Mouse (Mus musculus): Measurements from ENCODE around the gene Lepr. TPM values are rescaled to one million over a fixed set of nuclear protein-coding genes. Genes with fewer than 3 reads are reported as not detected.

Lepr gene
- total RNA-seq (2021), result 1 to 10 TPM; 3.7 to 3.8 TPM

DNA sequence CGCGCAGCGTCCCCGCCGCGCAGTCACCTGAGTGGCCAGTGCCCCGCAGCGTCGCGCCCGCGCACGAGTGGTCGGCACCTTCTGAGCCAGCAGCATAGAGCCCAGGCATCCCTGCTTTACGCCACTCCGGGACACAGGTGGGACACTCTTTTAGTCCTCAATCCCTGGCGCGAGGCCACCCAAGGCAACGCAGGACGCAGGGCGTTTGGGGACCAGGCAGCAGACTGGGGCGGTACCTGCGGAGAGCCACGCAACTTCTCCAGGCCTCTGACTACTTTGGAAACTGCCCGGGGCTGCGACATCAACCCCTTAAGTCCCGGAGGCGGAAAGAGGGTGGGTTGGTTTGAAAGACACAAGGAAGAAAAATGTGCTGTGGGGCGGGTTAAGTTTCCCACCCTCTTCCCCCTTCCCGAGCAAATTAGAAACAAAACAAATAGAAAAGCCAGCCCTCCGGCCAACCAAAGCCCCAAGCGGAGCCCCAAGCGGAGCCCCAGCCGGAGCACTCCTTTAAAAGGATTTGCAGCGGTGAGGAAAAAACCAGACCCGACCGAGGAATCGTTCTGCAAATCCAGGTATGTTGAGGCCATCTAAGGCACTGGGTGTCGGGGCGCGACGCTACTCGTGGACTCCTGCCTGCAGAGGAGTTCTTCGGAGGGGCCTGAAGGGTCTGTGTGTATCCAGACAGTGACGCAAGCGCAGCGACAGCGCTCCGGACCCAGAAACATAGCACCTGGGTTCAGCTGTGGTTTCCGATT is at the start of gene Lepr:
Gene Lepr, plus strand, starts transcription at position 38 of the 755 bp plus-strand sequence.
- intact Hi-C loops (cut with DNase I), result no loop called here
- DNase-seq (ENCODE audit: low spot score in 2 of 2), result peak in 1 of 2 experiments; percentile 3

DNA sequence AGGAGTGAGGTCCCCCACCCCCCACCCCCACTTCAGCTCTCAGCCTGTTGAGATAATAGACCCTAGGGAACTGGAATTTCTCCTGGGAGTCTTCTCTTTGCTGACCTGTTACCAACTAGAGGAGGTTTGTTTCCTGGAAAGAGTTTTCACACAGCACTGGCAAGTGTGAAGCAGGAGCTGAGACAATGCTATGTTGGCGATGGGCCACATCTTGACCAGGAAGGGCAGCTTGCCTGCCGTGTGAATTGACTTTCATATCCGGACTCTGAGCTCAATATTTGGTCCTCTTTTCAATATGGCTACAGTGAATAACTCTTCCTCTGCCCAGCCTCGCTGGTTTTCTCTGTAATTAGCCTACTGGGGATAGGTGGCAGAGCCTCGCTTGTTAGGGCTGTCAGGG is 48.0 kb upstream of the Lepr start:
- no peak for DNase-seq (ENCODE audit: low spot score in 2 of 2)
- intact Hi-C loops (cut with DNase I), result loop anchor here (10.0 kb wide), 1 partner anchor 986 kb away; no protein-coding TSS in a partner anchor

DNA sequence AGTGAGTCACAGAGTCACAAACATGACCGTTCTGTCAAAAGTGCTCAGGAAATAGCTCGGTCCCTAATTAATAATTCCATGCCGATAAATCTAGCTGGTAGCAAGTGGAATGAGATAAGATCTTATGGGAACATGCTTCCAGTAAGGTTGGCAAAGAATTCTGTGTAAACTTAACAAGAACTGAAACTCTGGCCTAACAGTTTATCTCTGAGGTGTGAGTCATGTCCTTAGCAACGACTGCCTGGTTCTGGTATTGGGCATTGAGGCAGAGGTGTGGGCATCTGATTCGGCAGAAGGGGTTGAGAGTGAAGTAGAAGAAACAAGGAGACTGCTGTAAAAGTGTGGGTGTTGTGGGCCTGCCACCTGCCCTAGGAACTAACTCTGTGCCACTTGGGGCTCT is 47.4 kb upstream of the Lepr start:
- intact Hi-C loops (cut with DNase I), result loop anchor here (10.0 kb wide), 1 partner anchor 985 kb away; no protein-coding TSS in a partner anchor
- no peak for DNase-seq (ENCODE audit: low spot score in 2 of 2)

DNA sequence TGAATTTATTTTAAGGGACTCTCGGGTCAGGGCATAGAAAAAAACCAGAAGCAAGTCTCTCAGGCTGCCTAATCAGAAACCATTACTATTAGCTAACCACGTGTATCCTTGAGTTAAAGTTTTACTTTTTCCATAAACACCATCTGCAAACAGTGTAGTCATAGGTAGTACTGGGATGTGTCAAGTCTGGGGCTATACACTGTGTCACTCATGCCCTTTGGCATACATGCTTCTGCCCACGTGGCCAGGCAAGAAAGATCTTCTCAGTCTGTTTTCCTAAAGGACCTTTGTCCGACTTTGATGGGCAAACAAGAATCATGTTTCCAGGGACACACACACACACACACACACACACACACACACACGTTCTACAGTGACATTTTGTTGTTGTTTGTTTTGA is 42.4 kb upstream of the Lepr start:
- no peak for DNase-seq (ENCODE audit: low spot score in 2 of 2)
- intact Hi-C loops (cut with DNase I), result no loop called here

DNA sequence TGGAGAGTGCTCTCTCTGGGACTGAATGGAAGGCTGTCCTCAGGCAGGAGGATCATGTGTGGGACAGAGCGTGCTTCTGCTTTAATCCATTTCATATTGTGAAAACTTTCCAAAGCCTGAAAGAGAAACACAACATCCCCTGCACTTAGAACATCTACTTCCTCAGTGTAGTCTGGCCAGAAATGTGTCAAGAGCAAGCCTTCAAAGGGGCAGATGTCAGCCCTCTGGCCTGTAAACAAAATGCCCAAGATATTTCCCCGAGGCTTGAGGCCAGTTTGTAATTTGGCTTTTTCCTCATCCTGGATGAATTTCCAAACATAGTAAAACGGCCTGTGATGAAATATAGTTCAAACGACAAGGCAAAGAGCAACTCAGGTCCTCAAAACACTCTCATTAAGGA is 41.5 kb upstream of the Lepr start:
- DNase-seq (ENCODE audit: low spot score in 2 of 2), result no peak
- intact Hi-C loops (cut with DNase I), result no loop called here

DNA sequence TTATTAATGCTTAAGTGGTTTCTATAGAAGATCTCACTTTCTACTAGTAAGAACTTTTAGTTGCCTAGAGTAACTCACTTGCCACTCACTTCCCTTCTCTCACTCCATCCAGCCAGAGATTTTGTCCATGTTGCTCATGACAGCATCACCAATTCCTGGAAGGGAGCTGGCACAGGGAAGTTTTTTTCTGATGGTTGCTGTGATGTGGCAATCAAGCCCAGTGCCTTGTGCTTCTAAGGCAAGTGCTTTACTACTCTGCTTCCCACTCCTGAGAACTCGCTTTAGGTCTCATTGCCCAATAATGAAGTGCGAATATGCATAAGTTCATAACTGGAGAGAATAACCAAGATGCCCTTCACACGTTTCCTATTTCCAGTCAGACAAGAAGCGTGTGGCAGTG is 34.6 kb upstream of the Lepr start:
- DNase-seq (ENCODE audit: low spot score in 2 of 2), result no peak
- intact Hi-C loops (cut with DNase I), result no loop called here

DNA sequence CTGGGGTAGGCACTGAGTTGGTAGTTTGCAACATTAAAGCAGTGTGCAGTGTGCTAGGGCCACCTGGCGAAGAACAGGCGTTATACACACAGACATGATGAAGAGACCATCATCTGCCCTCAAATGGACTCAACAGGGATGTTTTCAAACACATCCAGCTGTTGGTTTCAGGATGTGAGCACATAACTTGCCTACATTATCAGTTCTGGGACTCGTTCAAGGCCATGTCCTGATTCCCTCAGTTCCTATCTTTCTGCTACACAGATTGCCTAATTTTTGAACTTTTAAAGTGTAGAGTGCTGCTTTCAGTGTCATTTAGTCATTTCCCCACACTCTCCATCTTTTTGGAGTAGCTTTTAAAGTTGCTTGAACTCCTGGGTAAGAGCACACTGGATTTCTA is 34.1 kb upstream of the Lepr start:
- no peak for DNase-seq (ENCODE audit: low spot score in 2 of 2)
- intact Hi-C loops (cut with DNase I), result no loop called here

DNA sequence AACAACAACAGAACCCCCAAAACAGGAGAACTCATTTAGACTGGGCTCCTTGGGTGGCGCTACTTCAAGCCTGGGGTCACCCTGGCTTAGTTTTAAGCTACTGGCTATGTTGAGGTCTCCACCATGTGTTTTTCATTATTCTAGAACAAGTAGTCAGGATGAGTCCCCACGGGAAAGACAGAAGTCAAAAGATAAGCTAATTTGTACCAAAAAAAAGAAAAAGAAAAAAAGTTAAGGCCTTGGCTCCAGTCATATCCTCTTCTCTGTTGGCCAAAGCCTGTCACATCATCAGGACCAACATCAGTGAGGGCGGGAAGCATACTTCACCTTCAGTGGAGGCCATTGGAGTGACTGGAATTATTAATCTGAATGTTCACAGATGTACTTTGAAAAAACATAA is 32.4 kb upstream of the Lepr start:
- DNase-seq (ENCODE audit: low spot score in 2 of 2), result no peak
- intact Hi-C loops (cut with DNase I), result no loop called here

DNA sequence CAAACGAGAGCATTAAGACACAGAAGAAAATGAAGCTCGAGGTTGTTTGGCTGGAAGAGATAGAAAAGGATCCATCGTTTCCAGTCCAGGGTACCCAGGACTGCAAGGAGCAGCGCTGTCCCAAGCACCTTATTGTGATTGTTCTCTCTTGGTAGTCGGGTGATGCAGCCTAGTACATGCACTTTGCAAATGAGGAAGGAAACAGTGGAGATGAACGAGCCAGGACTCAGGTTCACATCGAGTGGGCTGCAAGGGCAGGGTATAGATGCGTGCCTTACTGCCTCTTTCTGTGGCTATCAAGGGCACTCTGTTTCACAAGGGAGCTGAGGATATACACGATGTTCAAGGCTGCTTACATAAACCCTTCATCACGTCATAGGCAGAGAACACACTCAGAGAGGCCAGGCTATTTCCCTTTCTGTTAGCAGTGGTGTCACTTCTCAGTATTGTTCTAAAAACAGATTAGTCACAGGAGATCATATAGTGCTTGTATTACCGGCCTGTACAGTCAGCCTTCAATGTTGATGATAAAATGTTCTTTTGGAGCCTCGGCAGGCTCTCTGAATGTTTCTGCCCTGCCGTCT is 30.9 kb upstream of the Lepr start:
- DNase-seq (ENCODE audit: low spot score in 2 of 2), result no peak
- intact Hi-C loops (cut with DNase I), result no loop called here

DNA sequence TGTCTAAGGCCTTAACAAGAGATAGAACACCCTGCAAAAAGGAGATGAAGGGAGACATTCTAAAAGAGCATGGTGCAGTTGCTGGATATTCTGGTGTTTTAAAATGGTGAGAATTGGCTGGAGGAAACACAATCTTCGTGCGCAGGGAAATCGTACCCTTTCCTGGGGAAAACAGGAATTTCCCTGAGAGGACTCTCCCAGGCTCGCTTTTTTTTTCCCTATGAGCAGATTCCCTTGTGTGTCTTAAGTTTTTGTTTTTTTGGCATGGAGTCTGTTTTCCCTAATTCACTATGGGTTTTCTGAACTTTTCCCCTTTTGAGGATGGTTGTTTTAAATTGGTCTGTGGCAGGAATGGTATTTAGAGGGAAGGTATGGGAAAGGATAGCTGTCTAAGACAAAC is 28.0 kb upstream of the Lepr start:
- DNase-seq (ENCODE audit: low spot score in 2 of 2), result no peak
- intact Hi-C loops (cut with DNase I), result no loop called here

DNA sequence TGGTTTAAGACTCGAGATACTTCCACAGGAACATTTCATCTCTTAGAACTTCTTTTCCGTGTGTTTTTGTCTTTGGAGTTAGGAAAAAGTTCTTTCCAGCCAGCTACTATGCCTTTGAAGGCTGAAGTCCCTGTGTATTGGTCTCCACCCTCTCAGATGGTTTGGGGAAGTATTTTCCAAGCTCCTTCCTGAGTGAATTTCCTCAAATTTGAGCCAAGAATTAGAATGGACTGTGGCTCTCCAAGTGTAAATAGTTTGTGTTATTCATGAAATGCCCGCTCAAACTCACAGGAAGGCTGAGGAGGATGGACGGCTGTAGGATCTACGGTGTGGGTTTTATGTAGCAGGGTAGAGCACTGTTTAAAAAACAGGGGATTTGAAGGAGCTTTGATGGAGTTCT is 27.6 kb upstream of the Lepr start:
- no peak for DNase-seq (ENCODE audit: low spot score in 2 of 2)
- intact Hi-C loops (cut with DNase I), result no loop called here

DNA sequence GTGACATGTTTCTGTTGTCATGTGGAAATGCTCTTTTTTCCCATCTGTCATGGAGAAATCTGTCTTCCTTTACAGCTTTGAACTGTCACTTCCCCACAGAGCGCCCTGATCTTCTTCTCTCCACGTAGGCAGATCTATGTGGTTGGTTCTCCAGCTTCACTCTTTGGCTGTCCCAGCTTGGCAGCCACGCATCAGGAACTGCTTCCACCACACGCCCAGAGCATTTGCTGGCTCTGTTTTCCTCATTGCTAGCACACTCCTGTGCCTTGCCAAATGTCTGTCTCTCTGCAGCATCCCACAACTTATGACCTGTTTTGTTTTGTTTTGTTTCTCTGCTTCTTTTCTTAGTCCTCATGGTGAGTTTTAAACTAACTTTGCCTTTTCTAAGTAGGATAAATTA is 24.3 kb upstream of the Lepr start:
- DNase-seq (ENCODE audit: low spot score in 2 of 2), result peak; percentile 20 to 72
- intact Hi-C loops (cut with DNase I), result no loop called here

DNA sequence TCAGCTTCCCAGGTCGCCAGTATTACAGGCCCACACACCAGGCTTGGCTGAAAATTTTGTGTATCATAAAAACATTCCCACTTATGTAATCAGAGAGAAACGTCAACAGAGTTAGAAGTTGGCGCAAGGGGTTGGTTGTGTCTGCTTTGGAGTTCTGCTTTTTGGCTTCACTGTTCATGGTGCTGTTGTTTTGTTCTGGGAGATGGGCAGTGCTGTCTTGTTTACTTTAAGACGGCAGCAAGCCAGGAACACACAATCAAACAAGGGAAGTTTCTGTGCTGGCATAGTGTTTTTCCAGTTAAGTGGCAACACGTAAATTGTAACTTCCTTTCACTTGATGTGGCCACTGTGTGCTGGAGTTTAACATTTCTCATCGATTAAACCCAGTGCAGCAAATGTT is 22.7 kb upstream of the Lepr start:
- DNase-seq (ENCODE audit: low spot score in 2 of 2), result no peak
- intact Hi-C loops (cut with DNase I), result no loop called here

DNA sequence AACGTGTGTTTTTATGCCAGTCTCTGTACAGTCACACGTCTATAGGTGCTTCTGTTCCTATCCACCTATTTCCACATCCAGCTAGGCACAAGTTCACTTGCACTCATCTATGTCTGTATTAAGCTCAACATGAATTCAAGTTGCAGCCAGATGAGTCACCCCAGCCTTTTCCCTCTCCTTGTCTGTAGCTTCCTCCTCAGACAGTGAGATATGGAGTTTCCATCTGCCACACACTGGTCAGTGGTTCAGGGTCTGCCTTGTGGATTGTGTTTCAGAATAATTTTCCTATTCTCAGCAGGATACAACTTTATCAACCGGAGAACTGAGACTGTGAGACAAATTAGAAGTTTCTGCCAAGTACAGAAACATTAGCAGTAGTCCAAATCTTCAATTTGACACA is 20.0 kb upstream of the Lepr start:
- intact Hi-C loops (cut with DNase I), result no loop called here
- peak in 1 of 2 experiments; percentile 33 for DNase-seq (ENCODE audit: low spot score in 2 of 2)

DNA sequence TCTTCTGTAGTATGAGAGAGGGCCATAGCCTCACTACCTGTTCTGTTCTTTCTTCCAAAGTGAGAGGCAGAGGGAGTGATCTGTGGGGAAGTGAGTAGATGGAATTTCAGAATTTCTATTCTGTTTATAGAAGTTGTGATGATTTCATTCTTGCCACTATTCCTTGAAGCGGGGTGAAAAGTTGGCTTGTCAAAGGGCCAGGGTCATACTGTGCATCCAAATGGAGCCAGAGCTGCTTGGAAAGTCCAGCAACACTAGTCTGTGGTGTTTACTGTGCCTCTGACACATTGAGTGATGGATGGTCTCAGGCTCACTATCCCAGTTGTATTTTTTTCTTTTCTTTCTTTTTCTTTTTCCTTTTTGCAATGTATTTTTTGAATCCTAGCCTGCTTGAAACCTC is 17.8 kb upstream of the Lepr start:
- DNase-seq (ENCODE audit: low spot score in 2 of 2), result no peak
- intact Hi-C loops (cut with DNase I), result no loop called here

DNA sequence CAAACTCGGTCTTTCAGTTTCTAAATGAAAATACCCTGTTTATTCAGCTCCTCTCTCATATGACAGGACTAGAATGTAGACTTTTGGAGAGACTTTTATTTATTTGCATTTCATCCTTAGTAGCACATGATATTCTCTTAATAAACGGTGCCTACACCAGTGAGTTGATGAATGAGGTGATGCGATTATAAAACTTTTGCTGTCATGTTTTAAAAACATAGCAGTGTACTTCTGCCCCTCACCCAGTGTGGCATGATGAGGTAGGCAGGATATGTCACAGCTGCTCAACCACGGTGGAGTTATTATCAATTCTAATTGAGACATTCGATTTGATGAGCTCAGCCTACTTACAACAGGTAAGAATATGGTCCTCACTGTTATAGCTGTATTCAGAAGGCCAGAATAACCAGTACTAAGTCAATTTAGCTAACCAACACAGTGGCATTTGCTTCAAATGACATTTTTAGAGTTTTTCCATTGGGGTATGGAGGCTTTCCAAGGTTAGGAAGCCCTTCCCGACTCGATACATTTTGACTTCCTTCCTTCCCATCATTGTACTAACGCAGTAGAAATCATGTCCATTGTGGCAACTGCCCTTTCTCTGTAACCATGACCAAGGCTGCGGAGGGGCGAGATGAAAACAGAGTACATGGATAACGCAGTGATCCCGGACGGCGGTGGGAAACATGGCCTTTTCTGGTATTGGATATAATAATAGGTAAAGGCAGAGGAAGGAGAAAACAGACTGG is 16.1 kb upstream of the Lepr start:
- no peak for DNase-seq (ENCODE audit: low spot score in 2 of 2)

DNA sequence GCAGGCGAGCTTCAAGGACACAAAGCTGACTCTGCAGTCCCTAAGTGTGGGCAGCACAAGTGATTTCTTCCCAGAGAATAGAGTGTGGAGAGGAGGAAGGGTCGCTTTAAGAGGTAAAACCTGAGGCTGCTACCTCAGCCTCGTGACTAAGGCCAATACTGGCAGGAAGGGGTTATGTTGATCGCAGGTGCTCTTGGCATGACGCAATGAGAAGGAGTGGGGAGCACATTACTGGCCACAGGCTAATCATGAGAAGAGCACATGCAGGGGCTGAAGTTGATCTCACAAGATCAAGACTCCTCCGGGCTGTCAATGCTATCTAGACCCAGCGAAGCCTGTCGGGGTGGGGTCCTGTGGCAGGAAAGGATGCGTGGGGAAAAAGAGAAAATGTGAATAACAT is 11.9 kb upstream of the Lepr start:
- intact Hi-C loops (cut with DNase I), result no loop called here
- DNase-seq (ENCODE audit: low spot score in 2 of 2), result no peak

More for the DNA sequence above, 16.1 kb upstream of the Lepr start:
- intact Hi-C loops (cut with DNase I), result no loop called here

DNA sequence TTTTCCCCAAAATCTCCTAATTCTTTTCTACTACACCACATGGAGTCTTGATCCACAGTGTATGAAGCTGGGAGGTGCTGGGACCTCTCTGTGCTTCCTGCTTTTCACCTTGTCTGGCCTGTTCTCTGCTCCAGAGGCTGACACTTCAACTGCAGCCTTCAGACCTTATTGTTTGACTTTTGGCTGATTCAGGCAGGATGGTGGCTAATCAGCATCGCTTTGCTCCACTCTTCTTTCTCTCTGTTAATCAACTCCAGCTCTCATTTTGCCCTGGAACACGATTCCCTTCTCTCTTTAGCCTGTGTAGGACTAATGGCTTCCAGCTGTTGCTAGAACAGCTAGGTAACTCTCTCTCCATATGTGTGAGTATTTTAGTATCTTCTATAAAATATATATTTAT is 10.0 kb upstream of the Lepr start:
- intact Hi-C loops (cut with DNase I), result no loop called here
- DNase-seq (ENCODE audit: low spot score in 2 of 2), result no peak

DNA sequence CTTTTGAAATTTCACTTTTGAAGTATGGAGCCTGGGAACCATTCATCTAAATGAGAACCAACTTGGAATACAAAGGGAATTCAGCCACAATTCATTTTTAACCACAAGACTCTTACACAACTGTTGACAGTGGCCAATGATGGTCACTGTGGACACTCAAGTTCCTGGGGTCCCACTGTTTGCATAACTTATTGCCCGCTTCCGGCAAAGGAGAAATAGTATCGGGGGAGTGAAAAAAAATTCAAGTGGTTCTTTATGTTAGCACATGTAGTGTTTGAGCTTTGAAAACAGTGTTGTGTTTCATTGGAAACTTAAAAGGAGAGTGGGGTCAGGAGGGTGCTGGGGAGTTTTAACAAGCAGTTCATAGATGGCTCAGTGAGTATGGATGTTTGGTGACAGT is 9.3 kb upstream of the Lepr start:
- no peak for DNase-seq (ENCODE audit: low spot score in 2 of 2)
- intact Hi-C loops (cut with DNase I), result no loop called here

DNA sequence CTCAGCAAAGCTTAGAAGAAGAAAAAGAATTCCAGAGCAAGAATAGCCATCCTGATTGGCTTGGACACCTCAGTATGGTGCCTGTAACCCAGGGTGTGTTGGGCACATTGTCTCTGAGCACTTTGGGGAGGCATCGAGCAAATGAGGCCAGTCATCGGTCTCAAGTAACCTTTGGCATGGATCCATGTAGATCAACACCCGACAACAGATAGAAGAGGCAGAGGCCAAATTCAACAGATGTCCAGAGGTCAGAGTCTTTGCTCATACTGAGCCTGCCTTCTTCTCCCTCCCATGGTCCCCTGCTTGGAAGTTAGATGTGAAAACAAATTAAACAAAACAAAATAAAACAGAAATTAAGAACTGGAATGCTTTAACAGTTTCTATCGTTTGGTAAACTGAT is 6.8 kb upstream of the Lepr start:
- intact Hi-C loops (cut with DNase I), result no loop called here
- DNase-seq (ENCODE audit: low spot score in 2 of 2), result no peak

DNA sequence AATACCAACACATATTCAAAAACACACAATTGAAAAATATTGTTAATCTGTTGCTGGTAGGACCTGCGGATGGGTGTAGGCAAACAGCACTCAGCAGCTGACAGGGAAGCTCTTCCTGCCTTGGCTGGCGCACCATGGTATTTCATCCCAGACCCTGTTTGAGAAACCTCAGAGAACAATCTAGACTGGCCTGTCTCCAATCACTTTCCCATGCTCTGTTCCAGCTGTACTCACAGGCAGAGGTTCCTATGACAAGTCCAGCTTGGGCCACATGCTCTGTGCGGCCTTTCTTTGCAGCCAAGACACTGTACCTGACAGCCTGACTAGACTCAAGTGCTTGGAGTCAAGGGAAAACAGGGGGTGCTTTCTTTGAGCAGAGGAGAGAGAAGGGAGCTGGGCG is 6.1 kb upstream of the Lepr start:
- intact Hi-C loops (cut with DNase I), result no loop called here
- DNase-seq (ENCODE audit: low spot score in 2 of 2), result no peak

Measured in left cerebral cortex, postnatal 25 days (tissue).